Comparison of ENCODE assay signal across 14 mouse cellular contexts in the genomic region with DNA sequence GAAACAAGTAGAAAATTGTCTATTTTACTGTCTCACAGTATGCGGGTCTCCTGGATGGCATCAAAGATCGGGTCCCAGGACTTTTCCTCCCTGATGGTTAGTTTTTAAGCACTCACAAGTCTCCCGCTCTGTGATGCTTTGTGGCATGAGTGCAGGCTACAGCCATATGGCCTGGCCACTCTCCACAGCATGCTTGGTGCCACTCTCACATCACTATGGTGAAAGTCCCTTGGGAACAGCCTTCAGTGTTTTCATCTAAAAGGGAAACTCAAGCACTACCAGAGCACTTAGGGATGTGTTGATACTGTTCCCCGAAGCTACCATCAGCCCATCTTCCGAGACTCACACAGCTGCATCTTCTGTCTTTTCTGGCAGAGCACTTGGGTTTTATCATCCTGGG.
"Had no signal": no experiment of that assay in that cellular context is flagged by ENCODE, and none has a peak within 500 bp of the region (broad histone marks: within the 10 kb centered on the region; RNA-seq: fewer than 3 reads in every experiment).

No protein-coding gene starts in this region.

- H3K4me3 ChIP-seq: limb, embryonic 13.5 days; midbrain, embryonic 15.5 days; neural tube, embryonic 15.5 days had no signal

- H3K27ac ChIP-seq: kidney, postnatal 0 days; limb, embryonic 13.5 days; liver, embryonic 14.5 days; midbrain, embryonic 15.5 days; neural tube, embryonic 15.5 days had no signal

- H3K27me3 ChIP-seq: limb, embryonic 13.5 days; midbrain, embryonic 15.5 days; neural tube, embryonic 15.5 days had no signal

- H3K36me3 ChIP-seq: limb, embryonic 13.5 days; midbrain, embryonic 15.5 days; neural tube, embryonic 15.5 days had no signal

- ATAC-seq: midbrain, embryonic 15.5 days had no signal

- DNase-seq: kidney, adult 9 months; kidney, postnatal 36 days; layer of hippocampus, adult 9-11 months; layer of hippocampus, postnatal 36 days; lung, adult 18-20 months; right cerebral cortex, postnatal 4 days; spleen, adult 18-20 months; thymus, adult 18-20 months; thymus, postnatal 14 days had no signal

- H3K4me2 ChIP-seq: limb, embryonic 13.5 days; midbrain, embryonic 15.5 days; neural tube, embryonic 15.5 days had no signal

- H3K4me1 ChIP-seq: limb, embryonic 13.5 days; midbrain, embryonic 15.5 days; neural tube, embryonic 15.5 days had no signal

- H3K9ac ChIP-seq: limb, embryonic 13.5 days; liver, embryonic 14.5 days; midbrain, embryonic 15.5 days; neural tube, embryonic 15.5 days had no signal

- H3K9me3 ChIP-seq: limb, embryonic 13.5 days; midbrain, embryonic 15.5 days; neural tube, embryonic 15.5 days had no signal
